ENCODE assay signal across 13 mouse cellular contexts in genomic region chr1:132196337-132196736, GRCm38 (mm10). TPM values are rescaled to one million over a fixed set of nuclear protein-coding genes. Genes with fewer than 3 reads are reported as not detected.
DNase-seq lines count a peak whose midpoint lies in the region; ATAC-seq and TF ChIP-seq lines count a peak whose summit lies in the region.
"Had no signal": no experiment of that assay in that cellular context is flagged by ENCODE, and none has a peak within 500 bp of the region (broad histone marks: within the 10 kb centered on the region; RNA-seq: fewer than 3 reads in every experiment).

No protein-coding gene starts in this region.

- no peak overlapping the region for H3K9ac ChIP-seq in lung, postnatal 0 days (replicated peaks; ENCODE audit: low read depth)
- H3K9ac ChIP-seq in forebrain, embryonic 15.5 days (replicated peaks) = 0 out of 2 replicates have a peak overlapping the region, but pooled peaks have one; percentile 11
- H3K9ac ChIP-seq in midbrain, embryonic 11.5 days (ENCODE audit: low read length) = peak overlapping the region; percentile 40; the same call in 1 of the 2 replicates
- no peak overlapping the region for H3K9ac ChIP-seq in stomach, postnatal 0 days (ENCODE audit: low read length)
- H3K9ac ChIP-seq in heart, embryonic 11.5 days (ENCODE audit: low read depth, low read length) = no peak overlapping the region
- H3K9ac ChIP-seq: liver, embryonic 13.5 days had no signal

- no peaks in the 10 kb centered on the region for H3K36me3 ChIP-seq in lung, postnatal 0 days (ENCODE audit: insufficient read depth, low read length)
- H3K36me3 ChIP-seq in forebrain, embryonic 15.5 days = no peaks in the 10 kb centered on the region
- H3K36me3 ChIP-seq in midbrain, embryonic 11.5 days (ENCODE audit: control insufficient read depth, insufficient read depth, low read length) = no peaks in the 10 kb centered on the region
- no peaks in the 10 kb centered on the region for H3K36me3 ChIP-seq in stomach, postnatal 0 days (ENCODE audit: control insufficient read depth, insufficient read depth, low read length)
- no peaks in the 10 kb centered on the region for H3K36me3 ChIP-seq in heart, embryonic 11.5 days (ENCODE audit: control insufficient read depth, insufficient read depth, low read length)
- H3K36me3 ChIP-seq: liver, embryonic 13.5 days had no signal

- WGBS in lung, postnatal 0 days = 26% methylated on average over 7 of the region's 7 CpGs
- 10% methylated on average over 7 of the region's 7 CpGs for WGBS in forebrain, embryonic 15.5 days
- WGBS in midbrain, embryonic 11.5 days = 9% methylated on average over 7 of the region's 7 CpGs
- whole genome bisulfite sequencing in stomach, postnatal 0 days = 42% methylated on average over 7 of the region's 7 CpGs
- 36% methylated on average over 7 of the region's 7 CpGs for WGBS in heart, embryonic 11.5 days (ENCODE audit: insufficient replicate concordance)

- no peak overlapping the region for H3K4me2 ChIP-seq in lung, postnatal 0 days (replicated peaks; ENCODE audit: low read depth, low read length)
- peak overlapping the region; percentile 14; the same call in 1 of the 2 replicates for H3K4me2 ChIP-seq in forebrain, embryonic 15.5 days (replicated peaks)
- H3K4me2 ChIP-seq in midbrain, embryonic 11.5 days = no peak overlapping the region; the same call in 1 of the 2 replicates
- H3K4me2 ChIP-seq in stomach, postnatal 0 days (replicated peaks; ENCODE audit: low read depth) = no peak overlapping the region
- H3K4me2 ChIP-seq in heart, embryonic 11.5 days = no peak overlapping the region
- H3K4me2 ChIP-seq: liver, embryonic 13.5 days had no signal

- peaks cover 10% of the 10 kb centered on the region; the same call in 1 of the 2 replicates for H3K27me3 ChIP-seq in lung, postnatal 0 days (replicated peaks; ENCODE audit: insufficient read depth, low read length)
- no peaks in the 10 kb centered on the region for H3K27me3 ChIP-seq in forebrain, embryonic 15.5 days
- no peaks in the 10 kb centered on the region for H3K27me3 ChIP-seq in midbrain, embryonic 11.5 days (ENCODE audit: control insufficient read depth, insufficient read depth, low read length)
- H3K27me3 ChIP-seq in stomach, postnatal 0 days (ENCODE audit: control insufficient read depth, insufficient read depth, low read length) = peaks cover 6% of the 10 kb centered on the region
- H3K27me3 ChIP-seq in heart, embryonic 11.5 days (ENCODE audit: control insufficient read depth, insufficient read depth, low read length) = peaks cover 62% of the 10 kb centered on the region

- H3K4me1 ChIP-seq in lung, postnatal 0 days (ENCODE audit: insufficient read depth, low read depth, low read length) = peaks cover 3% of the 10 kb centered on the region; the same call in 1 of the 2 replicates
- peaks cover 95% of the 10 kb centered on the region for H3K4me1 ChIP-seq in forebrain, embryonic 15.5 days
- peaks cover 90% of the 10 kb centered on the region for H3K4me1 ChIP-seq in midbrain, embryonic 11.5 days (ENCODE audit: control insufficient read depth, insufficient read depth, low read length)
- 0 out of 2 replicates have a peak, but pooled peaks cover 10% of the 10 kb centered on the region for H3K4me1 ChIP-seq in stomach, postnatal 0 days (replicated peaks; ENCODE audit: control insufficient read depth, insufficient read depth)
- H3K4me1 ChIP-seq in heart, embryonic 11.5 days (ENCODE audit: control insufficient read depth, insufficient read depth, low read length) = peaks cover 19% of the 10 kb centered on the region

- no peak for TF ChIP-seq EP300 in lung, postnatal 0 days (IDR thresholded peaks at IDR 0.05)
- no peak for TF ChIP-seq EP300 in stomach, postnatal 0 days (optimal IDR thresholded peaks at IDR 0.05)

- no peak for ATAC-seq in lung, postnatal 0 days
- no peak for ATAC-seq in forebrain, embryonic 15.5 days (replicated peaks)
- ATAC-seq in midbrain, embryonic 11.5 days (ENCODE audit: low FRiP score) = no peak
- ATAC-seq in stomach, postnatal 0 days (ENCODE audit: low FRiP score, low TSS enrichment) = no peak
- no peak for ATAC-seq in heart, embryonic 11.5 days (replicated peaks; ENCODE audit: insufficient number of reproducible peaks, low FRiP score, low TSS enrichment)
- ATAC-seq: activated CD4-positive, CD25-positive, alpha-beta regulatory T cell, adult 4 months had no signal

- 0 out of 2 replicates have a peak overlapping the region, but pooled peaks have one; percentile 26 for H3K27ac ChIP-seq in lung, postnatal 0 days (ENCODE audit: low read length)
- 0 out of 2 replicates have a peak overlapping the region, but pooled peaks have one; percentile 43 for H3K27ac ChIP-seq in forebrain, embryonic 15.5 days (replicated peaks)
- H3K27ac ChIP-seq in midbrain, embryonic 11.5 days (ENCODE audit: low read depth, low read length) = peak overlapping the region; percentile 3; the same call in 1 of the 2 replicates
- 0 out of 2 replicates have a peak overlapping the region, but pooled peaks have one; percentile 4 for H3K27ac ChIP-seq in stomach, postnatal 0 days (replicated peaks)
- no peak overlapping the region for H3K27ac ChIP-seq in heart, embryonic 11.5 days (ENCODE audit: low read depth, low read length)
- H3K27ac ChIP-seq: liver, embryonic 13.5 days had no signal

- DNase-seq in lung, postnatal 0 days (ENCODE audit: low spot score) = no peak
- no peak for DNase-seq in lung, postnatal 36 days
- DNase-seq in midbrain, embryonic 11.5 days (ENCODE audit: low spot score, missing footprints) = peak; percentile 85
- no peak for DNase-seq in stomach, postnatal 0 days (ENCODE audit: low spot score)
- no peak for DNase-seq in frontal cortex, postnatal 25 days (ENCODE audit: low spot score in 2 of 2)
- no peak for DNase-seq in liver
- DNase-seq: embryo, embryonic 11 days; kidney, adult 9 months; liver, embryonic 13.5 days had no signal

- H3K9me3 ChIP-seq in lung, postnatal 0 days (ENCODE audit: low read length) = no peaks in the 10 kb centered on the region
- H3K9me3 ChIP-seq in forebrain, embryonic 15.5 days = no peaks in the 10 kb centered on the region
- no peaks in the 10 kb centered on the region for H3K9me3 ChIP-seq in midbrain, embryonic 11.5 days (ENCODE audit: control insufficient read depth, low read length)
- no peaks in the 10 kb centered on the region for H3K9me3 ChIP-seq in stomach, postnatal 0 days (ENCODE audit: control insufficient read depth, low read length)
- H3K9me3 ChIP-seq in heart, embryonic 11.5 days (replicated peaks; ENCODE audit: control insufficient read depth, low read length) = no peaks in the 10 kb centered on the region
- H3K9me3 ChIP-seq: liver, embryonic 13.5 days had no signal

- no peak for TF ChIP-seq CTCF in lung, postnatal 0 days (IDR thresholded peaks at IDR 0.05)
- no peak for TF ChIP-seq CTCF in stomach, postnatal 0 days (IDR thresholded peaks at IDR 0.05; ENCODE audit: low read depth)

- H3K4me3 ChIP-seq in lung, postnatal 0 days (ENCODE audit: low read depth, low read length) = no peak overlapping the region
- no peak overlapping the region for H3K4me3 ChIP-seq in forebrain, embryonic 15.5 days
- no peak overlapping the region for H3K4me3 ChIP-seq in midbrain, embryonic 11.5 days (ENCODE audit: low read depth, low read length)
- H3K4me3 ChIP-seq in stomach, postnatal 0 days (ENCODE audit: low read depth, low read length) = no peak overlapping the region
- no peak overlapping the region for H3K4me3 ChIP-seq in heart, embryonic 11.5 days (ENCODE audit: low read depth, low read length)
- H3K4me3 ChIP-seq: liver, embryonic 13.5 days had no signal

RNA-seq across cellular contexts. Expression of gene AC124108.1, which starts 5.1 kb away (rescaled TPM):
- polyA plus RNA-seq in lung, postnatal 0 days (2015; fragmentation: Nextera tagmentation; extraction: Ambion mirVana) = not detected in 2 replicates
- 2.5 and 2.8 TPM in 2 replicates for polyA plus RNA-seq in forebrain, embryonic 15.5 days (2015; fragmentation: Nextera tagmentation; extraction: Ambion mirVana)
- polyA plus RNA-seq in midbrain, embryonic 11.5 days (2014; fragmentation: Nextera tagmentation; extraction: Ambion mirVana) = 5.0 and 5.2 TPM in 2 replicates
- polyA plus RNA-seq in stomach, postnatal 0 days (2015; fragmentation: Nextera tagmentation; extraction: Ambion mirVana) = 0.02 and 0.06 TPM in 2 replicates
- polyA plus RNA-seq in heart, embryonic 11.5 days (2014; fragmentation: Nextera tagmentation; extraction: Ambion mirVana) = 0.03 TPM in 1 of 2 replicates, not detected in the other
- polyA plus RNA-seq: activated CD4-positive, CD25-positive, alpha-beta regulatory T cell, adult 4 months; liver, embryonic 13.5 days; spleen, adult 2 months had no signal

RNA-seq across cellular contexts. Expression of gene Lemd1, which starts 5.1 kb away (rescaled TPM):
- polyA plus RNA-seq in lung, postnatal 0 days (2015; fragmentation: Nextera tagmentation; extraction: Ambion mirVana) = 0.79 TPM in 1 of 2 replicates, not detected in the other
- polyA plus RNA-seq in forebrain, embryonic 15.5 days (2015; fragmentation: Nextera tagmentation; extraction: Ambion mirVana) = 13.9 and 16.2 TPM in 2 replicates
- 10.7 and 12.9 TPM in 2 replicates for polyA plus RNA-seq in midbrain, embryonic 11.5 days (2014; fragmentation: Nextera tagmentation; extraction: Ambion mirVana)
- 0.30 and 0.42 TPM in 2 replicates for polyA plus RNA-seq in stomach, postnatal 0 days (2015; fragmentation: Nextera tagmentation; extraction: Ambion mirVana)
- polyA plus RNA-seq in heart, embryonic 11.5 days (2014; fragmentation: Nextera tagmentation; extraction: Ambion mirVana) = not detected in 2 replicates
- polyA plus RNA-seq: activated CD4-positive, CD25-positive, alpha-beta regulatory T cell, adult 4 months; liver, embryonic 13.5 days; spleen, adult 2 months had no signal

RNA-seq across cellular contexts. Expression of gene Gm10188, which starts 33.2 kb away (rescaled TPM):
- polyA plus RNA-seq in lung, postnatal 0 days (2015; fragmentation: Nextera tagmentation; extraction: Ambion mirVana) = not detected in 2 replicates
- polyA plus RNA-seq in forebrain, embryonic 15.5 days (2015; fragmentation: Nextera tagmentation; extraction: Ambion mirVana) = 0.56 and 0.60 TPM in 2 replicates
- polyA plus RNA-seq in midbrain, embryonic 11.5 days (2014; fragmentation: Nextera tagmentation; extraction: Ambion mirVana) = 0.55 and 0.66 TPM in 2 replicates
- polyA plus RNA-seq in stomach, postnatal 0 days (2015; fragmentation: Nextera tagmentation; extraction: Ambion mirVana) = 0.19 TPM in 1 of 2 replicates, not detected in the other
- not detected in 2 replicates for polyA plus RNA-seq in heart, embryonic 11.5 days (2014; fragmentation: Nextera tagmentation; extraction: Ambion mirVana)
- polyA plus RNA-seq: activated CD4-positive, CD25-positive, alpha-beta regulatory T cell, adult 4 months; liver, embryonic 13.5 days; spleen, adult 2 months had no signal

RNA-seq across cellular contexts. Expression of gene Cdk18, which starts 56.9 kb away (rescaled TPM):
- 6.5 and 6.9 TPM in 2 replicates for polyA plus RNA-seq in lung, postnatal 0 days (2015; fragmentation: Nextera tagmentation; extraction: Ambion mirVana)
- 0.18 and 0.69 TPM in 2 replicates for polyA plus RNA-seq in forebrain, embryonic 15.5 days (2015; fragmentation: Nextera tagmentation; extraction: Ambion mirVana)
- polyA plus RNA-seq in midbrain, embryonic 11.5 days (2014; fragmentation: Nextera tagmentation; extraction: Ambion mirVana) = 0.14 and 0.19 TPM in 2 replicates
- 9.7 and 14.5 TPM in 2 replicates for polyA plus RNA-seq in stomach, postnatal 0 days (2015; fragmentation: Nextera tagmentation; extraction: Ambion mirVana)
- polyA plus RNA-seq in heart, embryonic 11.5 days (2014; fragmentation: Nextera tagmentation; extraction: Ambion mirVana) = 4.2 and 4.4 TPM in 2 replicates
- polyA plus RNA-seq: activated CD4-positive, CD25-positive, alpha-beta regulatory T cell, adult 4 months had no signal

Comparison
In these comparisons a context has a peak if more than half of its experiments do, and no peak if none do; other contexts are left out.
1. H3K9ac ChIP-seq: peak in forebrain, embryonic 15.5 days (single experiment) and midbrain, embryonic 11.5 days (single experiment); none in lung, postnatal 0 days (single experiment), stomach, postnatal 0 days (single experiment) and heart, embryonic 11.5 days (single experiment).